Comparison of ENCODE assay signal across 8 mouse cellular contexts in genomic region chr4:57300469-57301409, GRCm38 (mm10). TPM values are rescaled to one million over a fixed set of nuclear protein-coding genes. Genes with fewer than 3 reads are reported as not detected.
DNase-seq lines count a peak whose midpoint lies in the region; ATAC-seq and TF ChIP-seq lines count a peak whose summit lies in the region.

No protein-coding gene starts in this region.

- TF ChIP-seq EP300 in ES-Bruce4 (IDR thresholded peaks at IDR 0.05; ENCODE audit: insufficient read depth, low read depth, low read length): 0 out of 2 replicates have a peak, but pooled peaks have one; percentile 19

- under 1% methylated on average over 28 of the region's 37 CpGs for WGBS in embryonic facial prominence, embryonic 14.5 days
- WGBS in hindbrain, embryonic 16.5 days: under 1% methylated on average over 37 of the region's 37 CpGs
- WGBS in liver, adult 2 months: under 1% methylated on average over 37 of the region's 37 CpGs
- under 1% methylated on average over 37 of the region's 37 CpGs for WGBS in midbrain, embryonic 15.5 days

- peak overlapping the region; percentile 93 for H3K4me2 ChIP-seq in embryonic facial prominence, embryonic 14.5 days (ENCODE audit: low read depth, low read length)
- peak overlapping the region; percentile 66 for H3K4me2 ChIP-seq in hindbrain, embryonic 16.5 days (ENCODE audit: low read length)
- peak overlapping the region; percentile 85 for H3K4me2 ChIP-seq in midbrain, embryonic 15.5 days

- H3K27ac ChIP-seq in ES-Bruce4 (ENCODE audit: insufficient read depth, low read length): peak overlapping the region; percentile 69
- peak overlapping the region; percentile 67; the same call in 1 of the 2 replicates for H3K27ac ChIP-seq in embryonic facial prominence, embryonic 14.5 days (replicated peaks; ENCODE audit: low read depth, low read length)
- H3K27ac ChIP-seq in hindbrain, embryonic 16.5 days (ENCODE audit: low read depth, low read length): no peak overlapping the region; the same call in 1 of the 2 replicates
- H3K27ac ChIP-seq in liver, adult 2 months (replicated peaks; ENCODE audit: insufficient read depth, low read depth, low read length): peak overlapping the region; percentile 76
- H3K27ac ChIP-seq in midbrain, embryonic 15.5 days: peak overlapping the region; percentile 75

- H3K79me2 ChIP-seq in liver, adult 2 months (ENCODE audit: control insufficient read depth, insufficient read depth, low read length): peaks cover 22% of the 10 kb centered on the region

- no peak for DNase-seq in embryonic facial prominence, embryonic 14.5 days (ENCODE audit: low spot score)
- DNase-seq in liver, adult 2 months (ENCODE audit: extremely low read depth, low read depth, low spot score): peak; percentile 68

- H3K27me3 ChIP-seq in erythroblast, embryonic 14.5 days (ENCODE audit: control insufficient read depth): peaks cover 50% of the 10 kb centered on the region
- H3K27me3 ChIP-seq in ES-Bruce4 (ENCODE audit: control insufficient read depth, insufficient read depth, low read length, poor library complexity, severe bottlenecking): no peaks in the 10 kb centered on the region
- peaks cover 7% of the 10 kb centered on the region; the same call in 1 of the 2 replicates for H3K27me3 ChIP-seq in embryonic facial prominence, embryonic 14.5 days (replicated peaks; ENCODE audit: control insufficient read depth, insufficient read depth, low read length)
- peaks cover 2% of the 10 kb centered on the region for H3K27me3 ChIP-seq in hindbrain, embryonic 16.5 days (replicated peaks; ENCODE audit: control insufficient read depth, insufficient read depth, low read length)
- H3K27me3 ChIP-seq in liver, adult 2 months (ENCODE audit: control insufficient read depth, insufficient read depth, low read length): no peaks in the 10 kb centered on the region
- peaks cover 3% of the 10 kb centered on the region; the same call in 1 of the 2 replicates for H3K27me3 ChIP-seq in midbrain, embryonic 15.5 days (replicated peaks)

- H3K9ac ChIP-seq in ES-Bruce4 (ENCODE audit: low read depth, poor library complexity, severe bottlenecking): peak overlapping the region; percentile 94
- peak overlapping the region; percentile 84 for H3K9ac ChIP-seq in embryonic facial prominence, embryonic 14.5 days (ENCODE audit: low read depth, low read length)
- peak overlapping the region; percentile 82 for H3K9ac ChIP-seq in hindbrain, embryonic 16.5 days (ENCODE audit: low read depth, low read length)
- H3K9ac ChIP-seq in liver, adult 2 months (ENCODE audit: low read depth, low read length): peak overlapping the region; percentile 98
- peak overlapping the region; percentile 64 for H3K9ac ChIP-seq in midbrain, embryonic 15.5 days

- H3K36me3 ChIP-seq in erythroblast, embryonic 14.5 days (ENCODE audit: control insufficient read depth): no peaks in the 10 kb centered on the region
- H3K36me3 ChIP-seq in ES-Bruce4 (ENCODE audit: control insufficient read depth, insufficient read depth, low read length, poor library complexity, severe bottlenecking): no peaks in the 10 kb centered on the region
- no peaks in the 10 kb centered on the region for H3K36me3 ChIP-seq in embryonic facial prominence, embryonic 14.5 days (ENCODE audit: control insufficient read depth, insufficient read depth, low read length)
- no peaks in the 10 kb centered on the region for H3K36me3 ChIP-seq in hindbrain, embryonic 16.5 days (ENCODE audit: control insufficient read depth, insufficient read depth, low read length)
- H3K36me3 ChIP-seq in liver, adult 2 months (ENCODE audit: control insufficient read depth, insufficient read depth, low read length): no peaks in the 10 kb centered on the region
- no peaks in the 10 kb centered on the region for H3K36me3 ChIP-seq in midbrain, embryonic 15.5 days (replicated peaks)

- no peaks in the 10 kb centered on the region for H3K9me3 ChIP-seq in erythroblast, embryonic 14.5 days (ENCODE audit: control insufficient read depth, low read length)
- no peaks in the 10 kb centered on the region for H3K9me3 ChIP-seq in ES-Bruce4 (replicated peaks; ENCODE audit: control insufficient read depth, insufficient read depth, low read length, poor library complexity, severe bottlenecking)
- H3K9me3 ChIP-seq in embryonic facial prominence, embryonic 14.5 days (ENCODE audit: control insufficient read depth, low read length): no peaks in the 10 kb centered on the region
- no peaks in the 10 kb centered on the region for H3K9me3 ChIP-seq in hindbrain, embryonic 16.5 days (ENCODE audit: control insufficient read depth, low read length)
- H3K9me3 ChIP-seq in midbrain, embryonic 15.5 days: no peaks in the 10 kb centered on the region

- TF ChIP-seq CTCF in ES-Bruce4 (IDR thresholded peaks at IDR 0.05; ENCODE audit: low read depth, low read length): no peak
- peak; percentile 48 for TF ChIP-seq CTCF in liver, adult 2 months (IDR thresholded peaks at IDR 0.05; ENCODE audit: low read depth, low read length)

- no peak for ATAC-seq in erythroblast, adult 5-6 weeks (replicated peaks; ENCODE audit: low FRiP score, poor library complexity, severe bottlenecking)
- ATAC-seq in embryonic facial prominence, embryonic 14.5 days (ENCODE audit: low read depth): no peak
- peak; percentile 3; the same call in 1 of the 2 replicates for ATAC-seq in hindbrain, embryonic 16.5 days
- peak; percentile 13 for ATAC-seq in midbrain, embryonic 15.5 days (replicated peaks)
- no peak for ATAC-seq in granulocyte monocyte progenitor cell, adult 5-6 weeks (replicated peaks; ENCODE audit: poor library complexity, severe bottlenecking)

- H3K4me3 ChIP-seq in erythroblast, embryonic 14.5 days (replicated peaks): peak overlapping the region; percentile 55
- peak overlapping the region; percentile 79 for H3K4me3 ChIP-seq in ES-Bruce4 (ENCODE audit: low read depth, low read length)
- H3K4me3 ChIP-seq in embryonic facial prominence, embryonic 14.5 days (ENCODE audit: low read depth, low read length): peak overlapping the region; percentile 79
- peak overlapping the region; percentile 83 for H3K4me3 ChIP-seq in hindbrain, embryonic 16.5 days (ENCODE audit: low read length)
- H3K4me3 ChIP-seq in liver, adult 2 months (ENCODE audit: insufficient read depth, low read depth, low read length): peak overlapping the region; percentile 80
- H3K4me3 ChIP-seq in midbrain, embryonic 15.5 days: peak overlapping the region; percentile 60

- no peak for TF ChIP-seq POLR2A in ES-Bruce4 (IDR thresholded peaks at IDR 0.05; ENCODE audit: insufficient read depth, low read length)
- 0 out of 2 replicates have a peak, but pooled peaks have one; percentile 25 for TF ChIP-seq POLR2A in liver, adult 2 months (IDR thresholded peaks at IDR 0.05; ENCODE audit: extremely low read depth, insufficient read depth, low read length)

- peaks cover 4% of the 10 kb centered on the region for H3K4me1 ChIP-seq in erythroblast, embryonic 14.5 days (ENCODE audit: control insufficient read depth)
- peaks cover 2% of the 10 kb centered on the region for H3K4me1 ChIP-seq in ES-Bruce4 (ENCODE audit: control insufficient read depth, insufficient read depth, low read length)
- H3K4me1 ChIP-seq in embryonic facial prominence, embryonic 14.5 days (ENCODE audit: control insufficient read depth, insufficient read depth, low read length): peaks cover 16% of the 10 kb centered on the region
- peaks cover 19% of the 10 kb centered on the region for H3K4me1 ChIP-seq in hindbrain, embryonic 16.5 days (ENCODE audit: control insufficient read depth, insufficient read depth, low read depth, low read length)
- H3K4me1 ChIP-seq in liver, adult 2 months (ENCODE audit: control insufficient read depth, insufficient read depth, low read length): peaks cover 14% of the 10 kb centered on the region
- H3K4me1 ChIP-seq in midbrain, embryonic 15.5 days: peaks cover 18% of the 10 kb centered on the region

RNA-seq across cellular contexts. Expression of gene Ptpn3, which starts 0.9 kb away (rescaled TPM):
- polyA plus RNA-seq in erythroblast, embryonic 14.5 days (2012): not detected in 2 replicates
- total RNA-seq in erythroblast, adult 5-6 weeks (2015; ENCODE audit: low replicate concordance): 0.42 TPM in 1 of 2 replicates, not detected in the other
- total RNA-seq in erythroblast, adult 5-6 weeks (2017; ENCODE audit: low replicate concordance): 0.17 TPM in 1 of 2 replicates, not detected in the other
- polyA plus RNA-seq in ES-Bruce4 (2011; ENCODE audit: insufficient read depth, insufficient read length, low read depth, missing spikeins): 30.6 and 34.8 TPM in 2 replicates
- polyA plus RNA-seq in embryonic facial prominence, embryonic 14.5 days (2014; fragmentation: Nextera tagmentation; extraction: Ambion mirVana): 3.8 and 4.7 TPM in 2 replicates
- 2.8 and 4.2 TPM in 2 replicates for polyA plus RNA-seq in hindbrain, embryonic 16.5 days (2015; fragmentation: Nextera tagmentation; extraction: Ambion mirVana)
- 18.4 and 27.8 TPM in 2 replicates for total RNA-seq in liver, adult 2 months (2014; rRNA removed)
- 11.8 and 12.7 TPM in 2 replicates for polyA plus RNA-seq in liver, adult 2 months (2012; rRNA removed)
- 2.3 and 2.8 TPM in 2 replicates for polyA plus RNA-seq in midbrain, embryonic 15.5 days (2015; fragmentation: Nextera tagmentation; extraction: Ambion mirVana)
- 1.9 and 5.9 TPM in 2 replicates for total RNA-seq in granulocyte monocyte progenitor cell, adult 5-6 weeks (2014; fragmentation: Nextera tagmentation)
- total RNA-seq in granulocyte monocyte progenitor cell, adult 5-6 weeks (2017): 0.99 and 8.9 TPM in 2 replicates

Comparison
In these comparisons a context has a peak if more than half of its experiments do, and no peak if none do; other contexts are left out.
1. ATAC-seq: peak in hindbrain, embryonic 16.5 days (single experiment) and midbrain, embryonic 15.5 days (single experiment); none in erythroblast, adult 5-6 weeks (single experiment), embryonic facial prominence, embryonic 14.5 days (single experiment) and granulocyte monocyte progenitor cell, adult 5-6 weeks (single experiment).
2. Peak in every context shown above with its lines, with median percentiles within 50 percentile points of each other: H3K4me3 ChIP-seq, H3K9ac ChIP-seq and H3K4me2 ChIP-seq.